Mouse (Mus musculus) thymus, adult 2 months (tissue): ENCODE results near the gene Pla2g4e. TPM values are rescaled to one million over a fixed set of nuclear protein-coding genes. Genes with fewer than 3 reads are reported as not detected.

Source experiments
- DNase-seq: peaks from one replicate; pipeline ENCODE4 v3.0.0; 2021
- H3K27ac ChIP-seq: fragments of 200-500 bp; 2 replicates; pipeline ENCODE4 v1.5.1; 2012; ENCODE audit warnings: low read length, control low read depth; ENCODE audit not compliant: control insufficient read depth, insufficient read depth
- H3K27me3 ChIP-seq: fragments of 200-500 bp; 2 replicates; pipeline ENCODE4 v1.6.1; 2012; ENCODE audit warnings: mild to moderate bottlenecking, low read length, moderate library complexity, mixed read lengths; ENCODE audit not compliant: control insufficient read depth, insufficient read depth
- H3K36me3 ChIP-seq: fragments of 200-500 bp; 2 replicates; pipeline ENCODE4 v1.6.1; 2012; ENCODE audit warnings: mild to moderate bottlenecking, low read length, moderate library complexity; ENCODE audit not compliant: control insufficient read depth, insufficient read depth
- H3K4me1 ChIP-seq: fragments of 200-500 bp; replicated peaks from 2 replicates; pipeline ENCODE4 v1.6.1; 2012; ENCODE audit warnings: low read length; ENCODE audit not compliant: control insufficient read depth, insufficient read depth
- H3K4me3 ChIP-seq: fragments of 200-500 bp; 2 replicates; pipeline ENCODE4 v1.5.1; 2012; ENCODE audit warnings: mild to moderate bottlenecking, low read length, control low read depth, moderate library complexity; ENCODE audit not compliant: control insufficient read depth, insufficient read depth
- CTCF ChIP-seq: fragments of 200-500 bp; IDR thresholded peaks from 2 replicates; pipeline ENCODE4 v1.5.1; 2012; ENCODE audit warnings: mild to moderate bottlenecking, control low read depth, low read length, moderate library complexity, borderline replicate concordance; ENCODE audit not compliant: control insufficient read depth, poor library complexity, insufficient read depth; ENCODE audit errors: extremely low read depth
- POLR2A ChIP-seq: fragments of 200-500 bp; IDR thresholded peaks from 2 replicates; pipeline ENCODE4 v1.6.1; 2012; ENCODE audit warnings: mild to moderate bottlenecking, low read length, control low read depth, moderate library complexity; ENCODE audit not compliant: control insufficient read depth, poor library complexity, insufficient read depth; ENCODE audit errors: extremely low read depth
- WGBS: fragments of 180-500 bp; shearing (Covaris S2); methylation state at CpG from one replicate; pipeline ENCODE4 v1.1.7; 2018; 5-methylcytosine and 5-hydroxymethylcytosine counted together
- polyA plus RNA-seq: library from polyadenylated mRNA; depleted of rRNA; stranded (reverse); fragments of >200 nt; gene quantifications from 2 replicates; pipeline ENCODE4 v1.2.3, GENCODE M21; 2012

Pla2g4e gene
- polyA plus RNA-seq, 1 experiment = 0.61 TPM

GRCm38 (mm10) chr2:120185527-120186276, 59.4 kb downstream of the Pla2g4e start:
- Histone ChIP-seq H3K4me3 (no peak overlapping the region), H3K36me3 (no peaks in the 10 kb centered on the region), H3K27ac (no peak overlapping the region), H3K4me1 (no peaks in the 10 kb centered on the region), H3K27me3 (no peaks in the 10 kb centered on the region)
- WGBS = 84% methylated on average over 6 of the region's 6 CpGs
- no peak for DNase-seq
- TF ChIP-seq POLR2A (no peak), CTCF (no peak)

GRCm38 (mm10) chr2:120178936-120179335, 66.2 kb downstream of the Pla2g4e start:
- Histone ChIP-seq H3K36me3 (no peaks in the 10 kb centered on the region), H3K4me1 (no peaks in the 10 kb centered on the region), H3K27me3 (no peaks in the 10 kb centered on the region), H3K4me3 (no peak overlapping the region), H3K27ac (no peak overlapping the region)
- DNase-seq = no peak
- TF ChIP-seq CTCF (no peak), POLR2A (no peak)

DNA sequence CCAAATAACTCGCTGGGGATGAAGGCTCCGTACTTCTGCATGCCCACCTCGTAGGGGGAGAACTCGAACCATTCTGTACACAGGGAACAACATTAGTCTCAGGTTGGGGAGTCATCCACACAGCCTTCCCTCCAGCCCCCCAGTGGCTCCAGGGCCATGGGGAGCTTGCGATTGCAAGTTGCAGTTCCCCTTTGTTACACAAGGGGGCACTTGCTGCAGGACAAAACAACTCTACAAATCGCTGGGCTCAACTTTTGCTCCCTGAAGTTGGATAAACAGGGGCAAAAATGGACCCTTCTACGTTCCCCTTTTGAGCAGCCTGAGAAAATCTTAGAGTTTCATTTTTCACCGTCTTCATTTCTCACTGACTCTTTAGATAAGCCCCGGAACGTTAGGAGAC, 71.4 kb downstream of the Pla2g4e start:
- Histone ChIP-seq H3K36me3 (no peaks in the 10 kb centered on the region), H3K27me3 (no peaks in the 10 kb centered on the region), H3K4me1 (no peaks in the 10 kb centered on the region), H3K4me3 (no peak overlapping the region), H3K27ac (no peak overlapping the region)
- TF ChIP-seq POLR2A = no peak
- TF ChIP-seq CTCF = peak; percentile 76; the same call in 1 of the 2 replicates
- 28% methylated on average over 10 of the region's 10 CpGs for WGBS
- peak; percentile 56 for DNase-seq

GRCm38 (mm10) chr2:120171362-120171761, 73.8 kb downstream of the Pla2g4e start:
- WGBS = 97% methylated on average over 7 of the region's 7 CpGs
- Histone ChIP-seq H3K27ac (no peak overlapping the region), H3K36me3 (no peaks in the 10 kb centered on the region), H3K27me3 (no peaks in the 10 kb centered on the region), H3K4me3 (no peak overlapping the region), H3K4me1 (no peaks in the 10 kb centered on the region)
- TF ChIP-seq POLR2A = no peak
- no peak for TF ChIP-seq CTCF
- no peak for DNase-seq

DNA sequence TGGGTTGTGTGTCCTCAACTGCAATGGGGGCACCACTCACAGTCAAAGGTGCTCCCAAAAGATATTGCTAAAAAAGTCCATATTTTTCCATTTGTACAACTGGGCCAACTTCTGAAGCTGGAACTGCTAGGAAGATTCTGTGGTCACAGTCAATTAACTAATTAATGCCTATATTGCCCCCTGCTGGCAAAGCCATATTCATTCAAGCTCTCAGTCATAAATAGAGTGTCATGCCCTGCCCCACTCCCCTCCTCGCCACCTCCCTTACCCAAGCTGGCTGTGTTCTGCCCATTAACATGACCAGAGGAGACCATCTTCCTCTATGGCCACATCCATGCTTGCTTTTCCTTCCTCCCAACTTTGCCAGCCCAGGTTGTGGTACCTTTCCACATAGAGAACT, 74.4 kb downstream of the Pla2g4e start:
- Histone ChIP-seq H3K4me3 (no peak overlapping the region), H3K27ac (no peak overlapping the region), H3K36me3 (no peaks in the 10 kb centered on the region), H3K4me1 (no peaks in the 10 kb centered on the region), H3K27me3 (no peaks in the 10 kb centered on the region)
- DNase-seq = peak; percentile 38
- WGBS = 52% methylated on average over 1 of the region's 1 CpGs
- TF ChIP-seq CTCF = no peak
- no peak for TF ChIP-seq POLR2A

- no peak overlapping the region for H3K4me3 ChIP-seq
- no peak for DNase-seq
- no peak for TF ChIP-seq CTCF
- no peak for TF ChIP-seq POLR2A
- H3K27me3 ChIP-seq = no peaks in the 10 kb centered on the region
- H3K36me3 ChIP-seq = no peaks in the 10 kb centered on the region
- H3K27ac ChIP-seq = no peak overlapping the region
- H3K4me1 ChIP-seq = no peaks in the 10 kb centered on the region
- WGBS = 90% methylated on average over 3 of the region's 3 CpGs
Observed at GRCm38 (mm10) chr2:120169382-120169781, 75.8 kb downstream of the Pla2g4e start.
